Mouse (Mus musculus): Measurements from ENCODE around the gene Cdk18.

DNA sequence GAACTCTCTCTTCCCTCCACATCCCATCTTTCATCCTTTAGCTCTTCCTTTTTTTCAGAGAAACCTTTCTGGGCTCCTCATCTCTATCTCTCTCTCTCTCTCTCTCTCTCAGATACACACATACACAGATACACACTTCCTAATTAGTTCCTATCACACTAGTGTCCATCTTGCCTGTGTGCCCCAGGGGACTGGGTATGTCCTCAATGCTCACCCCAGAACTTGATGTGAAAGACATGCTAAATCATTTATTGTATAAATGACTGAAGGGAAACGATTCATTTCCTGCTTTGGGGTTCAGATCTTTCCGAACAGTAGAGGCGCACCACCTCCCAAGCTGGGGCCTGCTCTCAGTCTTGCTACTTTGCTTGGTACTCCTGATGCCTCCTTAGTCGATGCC, 49.7 kb upstream of the Cdk18 start:
- TF ChIP-seq EP300 (IDR thresholded peaks at IDR 0.05; ENCODE audit: low read depth) (no peak), CTCF (IDR thresholded peaks at IDR 0.05; ENCODE audit: low read depth) (no peak)

Measured in heart, postnatal 0 days (tissue).